Mouse (Mus musculus): ENCODE data around the gene Il12b. TPM values are rescaled to one million over a fixed set of nuclear protein-coding genes. Genes with fewer than 3 reads are reported as not detected.

Il12b gene
- 0.17 TPM in 1 of 2 replicates, not detected in the other for polyA plus RNA-seq (2015; fragmentation: Nextera tagmentation; extraction: Ambion mirVana)

- no peaks in the 10 kb centered on the region for H3K9me3 ChIP-seq
- peaks cover 20% of the 10 kb centered on the region for H3K4me1 ChIP-seq (replicated peaks)
- no peaks in the 10 kb centered on the region for H3K36me3 ChIP-seq
- H3K4me3 ChIP-seq, result peak within 1 kb of the TSS; percentile 39
- peak within 1 kb of the TSS; percentile 63 for H3K9ac ChIP-seq
- H3K27me3 ChIP-seq, result no peaks in the 10 kb centered on the region
- 78% methylated on average over 6 of the region's 6 CpGs for WGBS
- H3K27ac ChIP-seq, result no peak within 1 kb of the TSS
- ATAC-seq (ENCODE audit: low FRiP score), result no peak
- peak within 1 kb of the TSS; percentile 61 for H3K4me2 ChIP-seq
These were observed at the start of gene Il12b for GRCm38 (mm10) chr11:44399763-44400162. TSS of gene Il12b (plus strand) at chr11:44400063.

- no peaks in the 10 kb centered on the region for H3K27me3 ChIP-seq
- no peaks in the 10 kb centered on the region for H3K36me3 ChIP-seq
- no peaks in the 10 kb centered on the region for H3K9me3 ChIP-seq
- H3K27ac ChIP-seq, result no peak overlapping the region
- 74% methylated on average over 8 of the region's 8 CpGs for WGBS
- H3K9ac ChIP-seq, result no peak overlapping the region
- no peak overlapping the region for H3K4me2 ChIP-seq
- no peak overlapping the region for H3K4me3 ChIP-seq
- H3K4me1 ChIP-seq (replicated peaks), result no peaks in the 10 kb centered on the region
- ATAC-seq (ENCODE audit: low FRiP score), result no peak
These were observed 44.9 kb upstream of the Il12b start for GRCm38 (mm10) chr11:44354860-44355470.

- no peak overlapping the region for H3K9ac ChIP-seq
- H3K4me2 ChIP-seq, result no peak overlapping the region
- no peak overlapping the region for H3K27ac ChIP-seq
- no peaks in the 10 kb centered on the region for H3K9me3 ChIP-seq
- H3K36me3 ChIP-seq, result no peaks in the 10 kb centered on the region
- H3K4me3 ChIP-seq, result no peak overlapping the region
- whole genome bisulfite sequencing, result 96% methylated on average over 4 of the region's 4 CpGs
- ATAC-seq (ENCODE audit: low FRiP score), result no peak
- H3K27me3 ChIP-seq, result no peaks in the 10 kb centered on the region
- H3K4me1 ChIP-seq (replicated peaks), result no peaks in the 10 kb centered on the region
These were observed 43.7 kb upstream of the Il12b start for GRCm38 (mm10) chr11:44356171-44356570.

- no peaks in the 10 kb centered on the region for H3K9me3 ChIP-seq
- no peaks in the 10 kb centered on the region for H3K27me3 ChIP-seq
- H3K4me1 ChIP-seq (replicated peaks), result no peaks in the 10 kb centered on the region
- no peaks in the 10 kb centered on the region for H3K36me3 ChIP-seq
- ATAC-seq (ENCODE audit: low FRiP score), result no peak
- H3K4me2 ChIP-seq, result no peak overlapping the region
- no peak overlapping the region for H3K27ac ChIP-seq
- H3K9ac ChIP-seq, result no peak overlapping the region
- no peak overlapping the region for H3K4me3 ChIP-seq
These were observed 35.3 kb upstream of the Il12b start for GRCm38 (mm10) chr11:44364536-44364935.

GRCm38 (mm10) chr11:44367711-44368110, 32.2 kb upstream of the Il12b start:
- H3K36me3 ChIP-seq, result no peaks in the 10 kb centered on the region
- no peak for ATAC-seq (ENCODE audit: low FRiP score)
- no peaks in the 10 kb centered on the region for H3K27me3 ChIP-seq
- H3K4me1 ChIP-seq (replicated peaks), result no peaks in the 10 kb centered on the region
- 76% methylated on average over 1 of the region's 1 CpGs for WGBS
- no peaks in the 10 kb centered on the region for H3K9me3 ChIP-seq
- no peak overlapping the region for H3K27ac ChIP-seq
- no peak overlapping the region for H3K4me3 ChIP-seq
- no peak overlapping the region for H3K4me2 ChIP-seq
- H3K9ac ChIP-seq, result no peak overlapping the region

GRCm38 (mm10) chr11:44372856-44373255, 27.0 kb upstream of the Il12b start:
- no peak overlapping the region for H3K9ac ChIP-seq
- WGBS, result 84% methylated on average over 6 of the region's 6 CpGs
- H3K4me3 ChIP-seq, result no peak overlapping the region
- ATAC-seq (ENCODE audit: low FRiP score), result no peak
- H3K27me3 ChIP-seq, result no peaks in the 10 kb centered on the region
- H3K27ac ChIP-seq, result no peak overlapping the region
- H3K36me3 ChIP-seq, result no peaks in the 10 kb centered on the region
- H3K9me3 ChIP-seq, result no peaks in the 10 kb centered on the region
- no peaks in the 10 kb centered on the region for H3K4me1 ChIP-seq (replicated peaks)
- no peak overlapping the region for H3K4me2 ChIP-seq

- WGBS, result 92% methylated on average over 5 of the region's 5 CpGs
- H3K27ac ChIP-seq, result no peak overlapping the region
- H3K9ac ChIP-seq, result no peak overlapping the region
- H3K4me1 ChIP-seq (replicated peaks), result no peaks in the 10 kb centered on the region
- H3K4me3 ChIP-seq, result no peak overlapping the region
- H3K27me3 ChIP-seq, result no peaks in the 10 kb centered on the region
- no peaks in the 10 kb centered on the region for H3K36me3 ChIP-seq
- no peaks in the 10 kb centered on the region for H3K9me3 ChIP-seq
- H3K4me2 ChIP-seq, result no peak overlapping the region
- ATAC-seq (ENCODE audit: low FRiP score), result no peak
These were observed 22.0 kb upstream of the Il12b start for GRCm38 (mm10) chr11:44377879-44378278.

- Histone ChIP-seq H3K36me3 (no peaks in the 10 kb centered on the region), H3K9me3 (no peaks in the 10 kb centered on the region), H3K4me2 (no peak overlapping the region), H3K27me3 (no peaks in the 10 kb centered on the region), H3K9ac (no peak overlapping the region), H3K4me3 (no peak overlapping the region), H3K4me1 (replicated peaks) (no peaks in the 10 kb centered on the region), H3K27ac (no peak overlapping the region)
- WGBS, result 95% methylated on average over 3 of the region's 3 CpGs
- ATAC-seq (ENCODE audit: low FRiP score), result no peak
These were observed 19.3 kb upstream of the Il12b start for GRCm38 (mm10) chr11:44380432-44381051.

GRCm38 (mm10) chr11:44382200-44382599, 17.7 kb upstream of the Il12b start:
- H3K4me2 ChIP-seq, result no peak overlapping the region
- H3K4me1 ChIP-seq (replicated peaks), result no peaks in the 10 kb centered on the region
- H3K4me3 ChIP-seq, result no peak overlapping the region
- no peak overlapping the region for H3K27ac ChIP-seq
- no peak overlapping the region for H3K9ac ChIP-seq
- no peaks in the 10 kb centered on the region for H3K9me3 ChIP-seq
- ATAC-seq (ENCODE audit: low FRiP score), result no peak
- 28% methylated on average over 3 of the region's 3 CpGs for WGBS
- no peaks in the 10 kb centered on the region for H3K27me3 ChIP-seq
- H3K36me3 ChIP-seq, result no peaks in the 10 kb centered on the region

- H3K9ac ChIP-seq, result no peak overlapping the region
- H3K4me3 ChIP-seq, result no peak overlapping the region
- H3K27me3 ChIP-seq, result no peaks in the 10 kb centered on the region
- H3K9me3 ChIP-seq, result no peaks in the 10 kb centered on the region
- no peaks in the 10 kb centered on the region for H3K36me3 ChIP-seq
- no peaks in the 10 kb centered on the region for H3K4me1 ChIP-seq (replicated peaks)
- H3K4me2 ChIP-seq, result no peak overlapping the region
- no peak overlapping the region for H3K27ac ChIP-seq
- no peak for ATAC-seq (ENCODE audit: low FRiP score)
- 81% methylated on average over 2 of the region's 2 CpGs for WGBS
These were observed 12.8 kb upstream of the Il12b start for GRCm38 (mm10) chr11:44387031-44387430.

GRCm38 (mm10) chr11:44389993-44390701, 9.7 kb upstream of the Il12b start:
- H3K4me1 ChIP-seq (replicated peaks), result no peaks in the 10 kb centered on the region
- no peak overlapping the region for H3K4me3 ChIP-seq
- 72% methylated on average over 6 of the region's 6 CpGs for WGBS
- H3K36me3 ChIP-seq, result no peaks in the 10 kb centered on the region
- no peak for ATAC-seq (ENCODE audit: low FRiP score)
- no peaks in the 10 kb centered on the region for H3K27me3 ChIP-seq
- H3K4me2 ChIP-seq, result no peak overlapping the region
- no peaks in the 10 kb centered on the region for H3K9me3 ChIP-seq
- no peak overlapping the region for H3K27ac ChIP-seq
- H3K9ac ChIP-seq, result no peak overlapping the region

- 0 out of 2 replicates have a peak, but pooled peaks cover 3% of the 10 kb centered on the region for H3K4me1 ChIP-seq (replicated peaks)
- no peak overlapping the region for H3K4me3 ChIP-seq
- 80% methylated on average over 8 of the region's 8 CpGs for WGBS
- H3K9me3 ChIP-seq, result no peaks in the 10 kb centered on the region
- no peak overlapping the region for H3K27ac ChIP-seq
- H3K4me2 ChIP-seq, result no peak overlapping the region
- no peaks in the 10 kb centered on the region for H3K27me3 ChIP-seq
- H3K36me3 ChIP-seq, result no peaks in the 10 kb centered on the region
- no peak overlapping the region for H3K9ac ChIP-seq
- ATAC-seq (ENCODE audit: low FRiP score), result no peak
These were observed 6.6 kb upstream of the Il12b start for GRCm38 (mm10) chr11:44393101-44393810.

All from hindbrain, embryonic 13.5 days (tissue).